Mouse (Mus musculus) megakaryocyte, adult 5-6 weeks (primary cell): ENCODE measurements at regions not wholly inside any gene's neighbourhood (a gene's known extent, or its start where the extent isn't known, plus 50 kb on each side); places are given as distances from the start of the nearest gene placed in this dataset.

Source experiments
- ATAC-seq: 2 replicates; pipeline ENCODE4 v1.8.0; 2016; ENCODE audit warnings: mild to moderate bottlenecking, inconsistent platforms; ENCODE audit not compliant: poor library complexity, severe bottlenecking

DNA sequence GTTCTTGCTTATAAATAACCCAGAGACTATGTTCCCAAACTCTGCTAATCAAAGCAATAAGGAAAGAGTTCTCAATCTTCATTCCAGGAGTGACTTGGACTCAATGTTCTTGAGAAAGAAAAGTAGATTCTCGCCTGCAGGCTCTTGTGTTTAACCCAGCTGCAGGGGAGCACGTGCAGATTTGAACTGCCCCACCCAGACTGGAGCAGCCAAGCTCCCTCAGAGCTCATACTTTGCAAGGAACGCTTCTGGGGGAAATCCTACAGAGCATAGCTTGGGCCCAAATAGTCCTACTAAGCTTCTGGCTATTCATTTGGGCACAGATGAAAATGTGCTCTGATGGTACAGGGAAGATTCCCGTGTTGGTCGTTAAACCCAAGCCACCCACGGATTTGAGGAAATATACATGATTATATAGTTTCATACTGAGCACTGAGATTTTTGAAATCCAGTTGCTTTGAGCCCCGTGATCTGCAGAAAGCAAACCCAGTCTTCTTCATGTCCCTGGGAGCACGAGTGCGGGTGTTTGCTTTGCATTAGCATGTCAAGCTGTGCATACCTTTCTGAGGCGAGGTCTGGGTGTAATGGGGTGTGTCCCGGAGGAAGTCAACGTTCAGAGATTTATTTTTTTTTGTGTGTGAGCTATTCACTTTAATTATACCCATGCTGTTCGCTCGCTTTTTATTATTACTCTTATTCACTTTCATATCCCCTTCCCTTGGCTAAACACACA is 99.1 kb upstream of the Trp63 start:
- no peak for ATAC-seq

DNA sequence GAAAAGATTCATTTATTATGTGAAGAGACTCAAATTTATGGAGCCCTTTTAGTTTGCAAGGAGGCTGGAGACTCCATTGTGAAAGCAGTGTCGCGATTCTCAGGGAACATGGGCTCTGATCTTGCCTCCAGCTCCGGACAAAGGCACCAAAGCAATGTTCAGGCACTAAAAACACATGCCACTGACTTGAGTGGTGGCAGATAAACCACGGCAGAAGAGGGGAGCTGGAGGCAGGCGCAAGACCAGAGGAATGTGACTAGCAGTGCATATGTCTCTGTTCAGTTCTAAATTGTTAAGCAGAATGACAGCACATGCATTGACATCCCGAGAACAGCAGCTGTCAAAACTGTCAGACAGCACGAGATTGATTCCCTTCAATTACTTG is 98.5 kb upstream of the Trp63 start:
- no peak for ATAC-seq

DNA sequence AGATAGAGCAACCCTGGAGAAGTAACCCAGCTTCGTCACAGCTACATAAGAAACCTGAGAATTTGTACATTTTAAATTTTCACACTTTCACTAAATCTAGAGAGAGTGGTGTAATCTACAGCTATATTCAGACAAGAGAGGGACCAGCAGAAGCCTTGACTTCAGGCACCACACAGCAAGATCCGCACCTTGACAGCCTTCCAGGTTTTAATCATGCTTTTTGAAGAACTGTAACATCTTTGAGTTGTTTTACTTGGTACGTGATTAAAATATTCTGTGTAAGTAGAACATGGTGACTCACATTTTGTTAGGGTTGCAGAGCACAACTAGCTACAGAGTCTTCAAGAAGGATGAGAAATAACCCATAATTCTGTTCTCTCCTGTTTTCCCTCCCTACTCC is 97.6 kb upstream of the Trp63 start:
- ATAC-seq, result no peak

DNA sequence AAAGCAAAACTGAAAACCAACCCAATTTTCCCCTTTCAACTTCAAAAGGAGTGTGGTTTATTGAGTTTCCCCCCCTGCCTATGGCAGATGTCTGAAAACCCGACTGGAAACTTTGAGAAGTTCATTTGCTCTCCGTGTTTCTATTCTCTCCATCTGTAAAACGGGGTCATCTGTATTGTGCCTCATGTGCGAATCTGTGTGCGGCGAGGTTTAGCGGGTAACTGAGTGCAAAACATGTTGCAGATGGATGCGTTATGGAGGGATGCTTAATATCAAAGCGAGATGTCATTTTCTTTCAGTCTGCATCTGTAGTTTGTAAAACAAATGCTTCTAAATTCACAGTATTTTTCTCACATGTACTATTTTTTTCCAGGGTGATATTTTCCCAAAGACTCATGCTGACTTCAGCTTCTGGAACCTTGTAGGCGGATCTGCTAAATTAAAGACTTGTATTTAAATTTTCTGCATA is 95.7 kb upstream of the Trp63 start:
- ATAC-seq, result no peak

DNA sequence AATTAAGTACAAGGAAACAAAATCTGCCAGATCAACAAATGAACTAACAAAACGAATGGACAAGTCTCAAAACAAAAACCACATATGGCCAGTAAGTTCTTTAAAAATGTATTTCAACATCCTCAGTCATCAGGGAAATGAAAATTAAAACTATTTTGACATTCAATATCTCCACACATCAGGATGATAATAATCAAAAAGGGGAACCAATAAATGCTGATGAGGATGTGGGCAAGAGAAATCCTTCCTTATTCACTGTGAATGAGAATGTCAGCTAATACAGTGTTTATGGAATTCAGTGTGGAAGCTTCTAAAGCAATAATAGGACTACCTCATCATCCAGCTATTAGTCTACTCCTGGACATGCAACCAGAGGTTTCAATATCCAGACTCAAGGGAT is 86.1 kb upstream of the Trp63 start:
- ATAC-seq, result 0 out of 2 replicates have a peak, but pooled peaks have one; percentile 30

DNA sequence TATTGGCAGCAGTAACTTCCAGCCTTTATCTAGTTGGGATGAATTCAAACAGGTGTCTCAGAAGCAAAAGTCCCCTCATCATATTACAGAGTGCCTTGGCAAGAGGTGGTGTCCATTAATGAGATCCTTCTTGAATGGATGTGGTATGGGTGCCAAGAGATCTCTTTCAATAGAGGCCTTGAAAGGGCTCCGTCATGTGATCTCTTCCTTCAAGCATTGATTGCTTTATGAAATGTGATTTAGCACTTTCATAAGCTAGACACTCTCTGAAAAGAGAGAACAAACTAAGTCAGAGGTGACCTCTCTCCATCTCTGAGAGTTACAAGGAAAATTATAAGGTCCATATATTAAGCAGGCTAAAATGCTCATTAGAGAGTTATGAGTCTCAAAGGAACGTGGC is 80.4 kb upstream of the Trp63 start:
- no peak for ATAC-seq

DNA sequence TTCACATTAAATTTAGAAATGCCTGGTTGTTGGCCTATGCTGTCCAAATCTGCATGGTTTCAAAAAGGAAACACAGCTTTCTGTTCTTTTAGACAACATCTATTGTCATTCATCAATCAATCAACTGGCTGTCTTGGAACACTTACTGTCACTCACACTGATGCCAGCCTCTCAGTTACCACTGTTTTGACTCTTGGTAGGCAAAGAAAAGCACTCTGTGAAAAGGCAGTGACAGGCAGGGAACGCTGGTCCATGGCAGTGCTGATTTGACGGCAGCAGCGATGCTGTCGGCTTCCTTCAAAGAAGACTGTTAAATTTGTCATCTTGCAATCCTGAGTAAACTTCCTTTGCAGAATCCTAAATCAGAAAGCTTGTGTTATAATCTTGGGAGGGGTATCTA is 68.3 kb upstream of the Trp63 start:
- ATAC-seq, result no peak

DNA sequence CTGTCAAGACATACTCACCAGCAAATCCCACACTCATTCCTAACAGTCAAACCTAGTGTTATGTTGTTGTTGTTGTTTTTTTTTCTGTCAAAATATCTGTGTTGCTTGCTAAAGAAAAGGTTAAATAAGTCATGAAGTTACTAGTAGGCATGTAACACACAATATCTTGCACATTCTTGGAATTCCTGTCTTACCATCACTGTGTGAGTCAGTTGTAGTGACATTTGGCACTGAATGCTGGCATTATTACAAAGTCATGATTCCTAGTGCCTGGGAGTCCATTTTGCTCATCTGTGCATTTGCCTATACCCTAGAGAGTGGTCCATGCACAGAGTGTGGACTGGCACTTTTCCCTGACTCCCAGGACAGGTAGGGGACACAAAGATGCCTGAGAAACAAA is 67.9 kb upstream of the Trp63 start:
- no peak for ATAC-seq

DNA sequence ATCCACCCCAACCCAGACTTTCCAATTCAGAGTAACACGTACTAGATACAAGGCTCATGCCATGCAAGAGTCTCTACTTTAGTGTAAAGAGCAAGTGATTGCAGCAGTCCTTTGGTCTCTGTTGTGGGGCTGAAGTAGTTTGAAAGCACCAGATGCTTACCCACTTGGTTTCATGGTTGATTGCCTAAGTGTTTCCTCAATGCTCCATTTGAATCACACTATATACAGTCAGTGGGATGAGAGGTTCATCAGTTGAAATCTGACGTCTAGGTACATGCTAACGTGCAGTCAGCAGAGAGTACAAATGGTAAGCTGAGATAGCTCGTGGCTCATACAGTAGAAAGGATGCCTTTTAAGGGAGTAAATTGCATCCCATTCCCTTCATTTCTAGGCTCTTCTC is 64.7 kb upstream of the Trp63 start:
- ATAC-seq, result no peak

DNA sequence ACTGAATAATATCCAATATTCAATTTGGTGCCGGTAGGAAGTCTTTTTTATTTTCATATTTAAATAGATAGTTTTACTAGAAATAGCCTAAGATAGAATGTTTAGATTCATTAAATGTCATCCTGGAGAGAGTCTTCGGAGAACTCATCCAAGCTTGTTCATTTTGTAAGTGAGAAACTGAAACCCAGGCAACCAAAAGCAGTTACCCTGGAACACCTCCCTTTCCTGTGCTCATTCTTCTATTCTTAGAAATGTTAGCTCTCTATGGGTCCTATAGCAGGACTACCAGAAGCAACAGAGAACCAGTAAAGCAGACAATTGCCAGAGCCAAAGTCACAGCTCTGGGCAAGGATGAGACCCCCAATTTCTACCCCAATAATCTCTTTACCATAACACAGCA is 60.9 kb upstream of the Trp63 start:
- no peak for ATAC-seq

DNA sequence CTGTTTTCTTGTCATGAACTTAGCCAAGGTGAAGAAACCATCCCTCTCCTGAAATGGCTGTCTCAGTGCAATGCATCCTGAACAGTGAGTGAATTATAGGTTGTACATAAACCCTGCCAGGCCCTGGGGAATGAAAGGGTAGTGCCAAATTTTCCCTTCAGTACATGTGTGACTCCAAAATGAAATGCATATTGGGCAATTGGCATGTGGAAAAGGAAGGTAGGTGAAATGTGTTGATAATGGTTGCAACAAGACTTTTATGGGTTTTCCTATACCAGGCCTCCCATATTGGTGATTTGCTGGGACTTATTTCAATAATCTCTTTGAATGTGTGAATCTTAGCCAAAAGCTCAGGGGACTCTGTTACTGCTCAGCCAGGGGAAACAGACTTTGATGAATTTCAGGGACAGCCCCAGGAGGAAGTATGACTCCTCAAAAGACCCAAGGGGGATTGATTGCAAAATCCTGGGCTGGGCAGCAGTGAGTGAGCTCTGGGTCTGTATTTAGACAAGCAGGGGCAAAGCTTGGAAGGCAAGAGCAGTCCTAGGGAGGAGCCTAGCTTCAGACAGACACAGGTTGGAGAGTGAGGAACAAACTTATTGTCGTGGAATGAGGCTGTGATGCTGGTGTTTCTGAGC is 59.5 kb upstream of the Trp63 start:
- no peak for ATAC-seq

DNA sequence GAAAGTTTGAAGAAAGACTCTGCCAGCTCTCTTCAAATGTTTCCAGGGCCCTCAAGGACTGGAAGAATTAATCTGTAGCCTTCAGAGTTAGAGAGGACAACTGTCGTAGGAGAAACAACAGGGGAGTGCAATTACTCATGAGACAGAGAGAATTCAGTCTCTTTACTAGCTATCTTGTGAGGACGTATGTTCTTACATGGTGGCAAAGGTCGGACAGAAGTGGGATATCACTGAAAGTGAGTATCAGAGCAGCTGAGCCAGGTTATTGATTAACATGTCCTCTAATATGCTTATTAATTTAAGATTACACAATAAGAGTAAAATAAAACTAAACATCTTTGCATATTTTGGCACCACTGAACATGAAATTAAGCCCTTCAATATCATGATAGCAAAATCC is 53.8 kb upstream of the Trp63 start:
- no peak for ATAC-seq

DNA sequence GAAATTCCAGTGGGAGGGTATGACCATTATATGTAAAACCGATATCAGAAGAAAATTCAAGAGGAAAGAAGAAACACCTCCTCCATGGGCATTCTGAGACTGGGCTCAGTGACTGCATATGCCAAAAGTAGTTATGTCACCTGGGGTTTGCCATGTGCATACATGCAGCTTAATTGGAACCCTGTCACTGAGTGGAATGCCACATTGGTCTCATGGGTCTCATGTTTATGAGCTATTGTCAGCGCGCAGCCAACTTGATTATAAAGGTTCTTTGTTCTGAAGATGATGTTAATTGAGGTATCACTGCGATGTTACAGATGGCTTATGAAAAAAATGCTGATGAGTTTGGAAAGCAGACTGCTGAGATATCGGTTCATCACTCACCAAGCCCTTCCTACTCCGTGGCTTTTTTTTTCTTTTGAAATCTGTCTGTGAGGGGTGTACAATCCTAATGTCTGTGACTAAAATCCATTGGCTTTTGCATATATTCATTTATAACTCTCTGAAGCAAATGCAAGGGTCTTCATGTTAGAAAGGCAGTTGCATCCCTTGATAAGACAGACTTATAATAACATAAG is 52.3 kb upstream of the Trp63 start:
- no peak for ATAC-seq
